Comparison of ENCODE assay signal across 8 mouse cellular contexts in genomic region chr11:78534516-78534915, GRCm38 (mm10). TPM values are rescaled to one million over a fixed set of nuclear protein-coding genes. Genes with fewer than 3 reads are reported as not detected.
DNase-seq lines count a peak whose midpoint lies in the region; ATAC-seq and TF ChIP-seq lines count a peak whose summit lies in the region.

No protein-coding gene starts in this region.

- H3K4me2 ChIP-seq in heart, embryonic 11.5 days: peak overlapping the region; percentile 70
- peak overlapping the region; percentile 86 for H3K4me2 ChIP-seq in hindbrain, embryonic 14.5 days (replicated peaks)
- H3K4me2 ChIP-seq in midbrain, embryonic 12.5 days (replicated peaks): peak overlapping the region; percentile 89

- no peak for TF ChIP-seq CTCF in ES-Bruce4 (IDR thresholded peaks at IDR 0.05; ENCODE audit: low read depth, low read length)

- 79% methylated on average over 4 of the region's 4 CpGs for WGBS in heart, embryonic 11.5 days (ENCODE audit: insufficient replicate concordance)
- 95% methylated on average over 4 of the region's 4 CpGs for WGBS in hindbrain, embryonic 14.5 days
- WGBS in midbrain, embryonic 12.5 days: 93% methylated on average over 4 of the region's 4 CpGs

- TF ChIP-seq EP300 in ES-Bruce4 (IDR thresholded peaks at IDR 0.05; ENCODE audit: insufficient read depth, low read depth, low read length): no peak

- TF ChIP-seq POLR2A in ES-Bruce4 (IDR thresholded peaks at IDR 0.05; ENCODE audit: insufficient read depth, low read length): no peak

- peak overlapping the region; percentile 81 for H3K9ac ChIP-seq in heart, embryonic 11.5 days (ENCODE audit: low read depth, low read length)
- peak overlapping the region; percentile 58 for H3K9ac ChIP-seq in ES-Bruce4 (ENCODE audit: low read depth, poor library complexity, severe bottlenecking)
- no peak overlapping the region for H3K9ac ChIP-seq in hindbrain, embryonic 14.5 days
- H3K9ac ChIP-seq in midbrain, embryonic 12.5 days (replicated peaks): no peak overlapping the region

- intact Hi-C loops in heart, postnatal 10 days (cut with DNase I): no loop called here

- peaks cover 23% of the 10 kb centered on the region for H3K4me1 ChIP-seq in heart, embryonic 11.5 days (ENCODE audit: control insufficient read depth, insufficient read depth, low read length)
- peaks cover 3% of the 10 kb centered on the region for H3K4me1 ChIP-seq in ES-Bruce4 (ENCODE audit: control insufficient read depth, insufficient read depth, low read length)
- H3K4me1 ChIP-seq in hindbrain, embryonic 14.5 days (replicated peaks; ENCODE audit: control insufficient read depth, insufficient read depth, low read length): peaks cover 26% of the 10 kb centered on the region
- H3K4me1 ChIP-seq in midbrain, embryonic 12.5 days: peaks cover 27% of the 10 kb centered on the region

- peaks cover 5% of the 10 kb centered on the region for H3K36me3 ChIP-seq in heart, embryonic 11.5 days (ENCODE audit: control insufficient read depth, insufficient read depth, low read length)
- 0 out of 2 replicates have a peak, but pooled peaks cover 6% of the 10 kb centered on the region for H3K36me3 ChIP-seq in ES-Bruce4 (ENCODE audit: control insufficient read depth, insufficient read depth, low read length, poor library complexity, severe bottlenecking)
- H3K36me3 ChIP-seq in hindbrain, embryonic 14.5 days (replicated peaks; ENCODE audit: control insufficient read depth, insufficient read depth): peaks cover 19% of the 10 kb centered on the region
- H3K36me3 ChIP-seq in midbrain, embryonic 12.5 days: peaks cover 25% of the 10 kb centered on the region

- H3K27me3 ChIP-seq in heart, embryonic 11.5 days (ENCODE audit: control insufficient read depth, insufficient read depth, low read length): no peaks in the 10 kb centered on the region
- no peaks in the 10 kb centered on the region for H3K27me3 ChIP-seq in ES-Bruce4 (ENCODE audit: control insufficient read depth, insufficient read depth, low read length, poor library complexity, severe bottlenecking)
- H3K27me3 ChIP-seq in hindbrain, embryonic 14.5 days (ENCODE audit: control insufficient read depth, insufficient read depth, low read length): no peaks in the 10 kb centered on the region
- H3K27me3 ChIP-seq in midbrain, embryonic 12.5 days: no peaks in the 10 kb centered on the region

- no peaks in the 10 kb centered on the region for H3K9me3 ChIP-seq in heart, embryonic 11.5 days (replicated peaks; ENCODE audit: control insufficient read depth, low read length)
- no peaks in the 10 kb centered on the region for H3K9me3 ChIP-seq in ES-Bruce4 (replicated peaks; ENCODE audit: control insufficient read depth, insufficient read depth, low read length, poor library complexity, severe bottlenecking)
- no peaks in the 10 kb centered on the region for H3K9me3 ChIP-seq in hindbrain, embryonic 14.5 days (ENCODE audit: control insufficient read depth, low read length)
- no peaks in the 10 kb centered on the region for H3K9me3 ChIP-seq in midbrain, embryonic 12.5 days

- H3K4me3 ChIP-seq in heart, embryonic 11.5 days (ENCODE audit: low read depth, low read length): peak overlapping the region; percentile 67
- H3K4me3 ChIP-seq in ES-Bruce4 (ENCODE audit: low read depth, low read length): no peak overlapping the region
- H3K4me3 ChIP-seq in hindbrain, embryonic 14.5 days (replicated peaks; ENCODE audit: low read length): peak overlapping the region; percentile 75
- H3K4me3 ChIP-seq in midbrain, embryonic 12.5 days: 0 out of 2 replicates have a peak overlapping the region, but pooled peaks have one; percentile 79

- H3K27ac ChIP-seq in heart, embryonic 11.5 days (ENCODE audit: low read depth, low read length): peak overlapping the region; percentile 95; the same call in 1 of the 2 replicates
- H3K27ac ChIP-seq in ES-Bruce4 (ENCODE audit: insufficient read depth, low read length): no peak overlapping the region
- no peak overlapping the region for H3K27ac ChIP-seq in hindbrain, embryonic 14.5 days
- no peak overlapping the region for H3K27ac ChIP-seq in midbrain, embryonic 12.5 days (replicated peaks)

- no peak for ATAC-seq in heart, embryonic 11.5 days (replicated peaks; ENCODE audit: insufficient number of reproducible peaks, low FRiP score, low TSS enrichment)
- no peak for ATAC-seq in hindbrain, embryonic 14.5 days (ENCODE audit: low FRiP score)
- no peak for ATAC-seq in midbrain, embryonic 12.5 days (ENCODE audit: low FRiP score, low read depth)

- no peak for DNase-seq in heart, postnatal 10 days
- no peak for DNase-seq in hindbrain, embryonic 14.5 days (ENCODE audit: low spot score)
- no peak for DNase-seq in thymus, postnatal 0 days (ENCODE audit: low spot score)
- no peak for DNase-seq in adrenal gland, adult 8-10 months
- no peak for DNase-seq in adrenal gland, postnatal 36 days

RNA-seq across cellular contexts. Expression of gene Tnfaip1, which starts 1.6 kb away (rescaled TPM):
- 81.1 and 92.5 TPM in 2 replicates for polyA plus RNA-seq in heart, embryonic 11.5 days (2014; fragmentation: Nextera tagmentation; extraction: Ambion mirVana)
- 10 to 100 TPM; 62.7 to 66.2 TPM for total RNA-seq in heart, postnatal 10 days (2021)
- 38.2 and 41.2 TPM in 2 replicates for polyA plus RNA-seq in ES-Bruce4 (2011; ENCODE audit: insufficient read depth, insufficient read length, low read depth, missing spikeins)
- polyA plus RNA-seq in hindbrain, embryonic 14.5 days (2014; fragmentation: Nextera tagmentation; extraction: Ambion mirVana): 59.2 and 64.0 TPM in 2 replicates
- polyA plus RNA-seq in midbrain, embryonic 12.5 days (2016; fragmentation: Nextera tagmentation; extraction: Ambion mirVana): 62.7 and 65.3 TPM in 2 replicates
- polyA plus RNA-seq in thymus, postnatal 0 days (2015; fragmentation: Nextera tagmentation; extraction: Ambion mirVana): 17.9 and 18.3 TPM in 2 replicates
- 10 to 100 TPM; 39.9 to 52.6 (median 47.0) TPM for total RNA-seq in adrenal gland, adult 8-10 months (2022)
- 10 to 100 TPM; 45.0 to 45.3 TPM for total RNA-seq in adrenal gland, postnatal 36 days (2021)

RNA-seq across cellular contexts. Expression of gene Ift20, which starts 1.6 kb away (rescaled TPM):
- 107 and 114 TPM in 2 replicates for polyA plus RNA-seq in heart, embryonic 11.5 days (2014; fragmentation: Nextera tagmentation; extraction: Ambion mirVana)
- total RNA-seq in heart, postnatal 10 days (2021): 10 to 100 TPM; 50.6 to 53.5 TPM
- polyA plus RNA-seq in ES-Bruce4 (2011; ENCODE audit: insufficient read depth, insufficient read length, low read depth, missing spikeins): 30.2 and 40.0 TPM in 2 replicates
- 120 and 123 TPM in 2 replicates for polyA plus RNA-seq in hindbrain, embryonic 14.5 days (2014; fragmentation: Nextera tagmentation; extraction: Ambion mirVana)
- polyA plus RNA-seq in midbrain, embryonic 12.5 days (2016; fragmentation: Nextera tagmentation; extraction: Ambion mirVana): 104 and 111 TPM in 2 replicates
- polyA plus RNA-seq in thymus, postnatal 0 days (2015; fragmentation: Nextera tagmentation; extraction: Ambion mirVana): 151 and 161 TPM in 2 replicates
- 100 to 1,000 TPM; 103 to 135 (median 123) TPM for total RNA-seq in adrenal gland, adult 8-10 months (2022)
- total RNA-seq in adrenal gland, postnatal 36 days (2021): 100 to 1,000 TPM in 1 of 2 experiments, 10 to 100 TPM in 1; 94.3 to 106 TPM

RNA-seq across cellular contexts. Expression of gene Tmem97, which starts 16.1 kb away (rescaled TPM):
- polyA plus RNA-seq in heart, embryonic 11.5 days (2014; fragmentation: Nextera tagmentation; extraction: Ambion mirVana): 82.4 and 88.3 TPM in 2 replicates
- 10 to 100 TPM; 14.5 to 16.8 TPM for total RNA-seq in heart, postnatal 10 days (2021)
- polyA plus RNA-seq in ES-Bruce4 (2011; ENCODE audit: insufficient read depth, insufficient read length, low read depth, missing spikeins): 89.0 and 90.1 TPM in 2 replicates
- polyA plus RNA-seq in hindbrain, embryonic 14.5 days (2014; fragmentation: Nextera tagmentation; extraction: Ambion mirVana): 38.2 and 49.3 TPM in 2 replicates
- polyA plus RNA-seq in midbrain, embryonic 12.5 days (2016; fragmentation: Nextera tagmentation; extraction: Ambion mirVana): 47.2 and 51.7 TPM in 2 replicates
- 59.1 and 68.2 TPM in 2 replicates for polyA plus RNA-seq in thymus, postnatal 0 days (2015; fragmentation: Nextera tagmentation; extraction: Ambion mirVana)
- total RNA-seq in adrenal gland, adult 8-10 months (2022): 10 to 100 TPM; 46.3 to 65.0 (median 55.8) TPM
- 10 to 100 TPM; 37.8 to 59.8 TPM for total RNA-seq in adrenal gland, postnatal 36 days (2021)

RNA-seq across cellular contexts. Expression of gene Poldip2, which starts 22.5 kb away (rescaled TPM):
- polyA plus RNA-seq in heart, embryonic 11.5 days (2014; fragmentation: Nextera tagmentation; extraction: Ambion mirVana): 130 and 154 TPM in 2 replicates
- total RNA-seq in heart, postnatal 10 days (2021): 100 to 1,000 TPM; 161 to 163 TPM
- 72.1 and 75.3 TPM in 2 replicates for polyA plus RNA-seq in ES-Bruce4 (2011; ENCODE audit: insufficient read depth, insufficient read length, low read depth, missing spikeins)
- 168 and 176 TPM in 2 replicates for polyA plus RNA-seq in hindbrain, embryonic 14.5 days (2014; fragmentation: Nextera tagmentation; extraction: Ambion mirVana)
- polyA plus RNA-seq in midbrain, embryonic 12.5 days (2016; fragmentation: Nextera tagmentation; extraction: Ambion mirVana): 155 and 168 TPM in 2 replicates
- polyA plus RNA-seq in thymus, postnatal 0 days (2015; fragmentation: Nextera tagmentation; extraction: Ambion mirVana): 90.1 and 95.8 TPM in 2 replicates
- total RNA-seq in adrenal gland, adult 8-10 months (2022): 100 to 1,000 TPM; 129 to 171 (median 150) TPM
- 100 to 1,000 TPM; 149 to 156 TPM for total RNA-seq in adrenal gland, postnatal 36 days (2021)

RNA-seq across cellular contexts. Expression of gene Tmem199, which starts 22.5 kb away (rescaled TPM):
- polyA plus RNA-seq in heart, embryonic 11.5 days (2014; fragmentation: Nextera tagmentation; extraction: Ambion mirVana): 57.0 and 63.9 TPM in 2 replicates
- total RNA-seq in heart, postnatal 10 days (2021): 10 to 100 TPM; 14.9 to 16.6 TPM
- 41.6 and 41.7 TPM in 2 replicates for polyA plus RNA-seq in ES-Bruce4 (2011; ENCODE audit: insufficient read depth, insufficient read length, low read depth, missing spikeins)
- 96.1 and 101 TPM in 2 replicates for polyA plus RNA-seq in hindbrain, embryonic 14.5 days (2014; fragmentation: Nextera tagmentation; extraction: Ambion mirVana)
- 88.5 and 89.7 TPM in 2 replicates for polyA plus RNA-seq in midbrain, embryonic 12.5 days (2016; fragmentation: Nextera tagmentation; extraction: Ambion mirVana)
- 53.6 and 54.2 TPM in 2 replicates for polyA plus RNA-seq in thymus, postnatal 0 days (2015; fragmentation: Nextera tagmentation; extraction: Ambion mirVana)
- total RNA-seq in adrenal gland, adult 8-10 months (2022): 10 to 100 TPM; 27.5 to 36.3 (median 34.5) TPM
- 10 to 100 TPM; 27.3 to 36.0 TPM for total RNA-seq in adrenal gland, postnatal 36 days (2021)

Comparison
In these comparisons a context has a peak if more than half of its experiments do, and no peak if none do; other contexts are left out.
1. H3K9ac ChIP-seq: peak in heart, embryonic 11.5 days (single experiment) and ES-Bruce4 (single experiment); none in hindbrain, embryonic 14.5 days (single experiment) and midbrain, embryonic 12.5 days (single experiment).
2. Peak in every context shown above with its lines, with median percentiles within 50 percentile points of each other: H3K4me2 ChIP-seq.